Mouse (Mus musculus): ENCODE results near the gene Rhox3e. TPM values are rescaled to one million over a fixed set of nuclear protein-coding genes. Genes with fewer than 3 reads are reported as not detected.

The Rhox3e gene
- total RNA-seq (2023), result not detected in 4 replicates

DNA sequence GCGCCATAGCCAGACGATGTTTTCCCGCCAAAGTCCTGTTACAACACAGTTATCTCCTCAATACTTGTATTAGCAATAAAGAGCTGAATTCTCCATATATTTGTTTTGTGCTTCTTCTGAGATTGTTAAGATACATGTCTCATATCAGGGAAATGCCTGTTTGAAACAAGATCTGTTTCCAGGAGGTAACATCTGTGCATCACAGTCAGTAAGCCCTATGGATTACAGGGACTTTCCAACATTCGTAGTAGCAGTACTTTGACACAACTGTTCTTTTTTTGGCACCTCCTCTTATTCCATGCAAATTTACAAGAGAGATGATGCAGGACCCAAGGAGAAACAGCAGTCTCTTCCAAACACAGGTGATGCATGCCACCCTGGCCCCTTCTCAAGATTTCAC, at the start of gene Rhox3e:
Rhox3e (plus strand) TSS at position 301 of the 400 bp plus-strand sequence.

DNA sequence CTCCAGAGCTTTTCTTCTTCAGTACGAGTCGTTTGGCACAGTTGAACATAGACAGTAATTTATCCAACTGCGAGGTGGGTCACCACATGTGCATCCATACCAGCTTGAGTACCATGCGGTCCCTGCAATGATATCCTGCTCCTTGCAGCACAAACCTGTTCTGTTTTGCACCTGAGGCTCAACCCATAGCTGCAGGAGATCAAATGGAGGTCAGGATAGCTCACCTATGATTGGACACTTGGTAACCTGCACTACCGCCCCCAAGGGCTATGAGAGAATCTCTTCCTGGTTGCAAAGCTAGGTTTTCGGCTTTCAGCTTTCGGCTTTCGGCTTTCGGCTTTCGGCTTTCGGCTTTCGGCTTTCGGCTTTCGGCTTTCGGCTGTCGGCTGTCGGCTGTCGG, 27.8 kb upstream of the Rhox3e start, which contains the start of gene Rhox4d:
Rhox4d (plus strand) TSS at position 301 of the 400 bp plus-strand sequence.

DNA sequence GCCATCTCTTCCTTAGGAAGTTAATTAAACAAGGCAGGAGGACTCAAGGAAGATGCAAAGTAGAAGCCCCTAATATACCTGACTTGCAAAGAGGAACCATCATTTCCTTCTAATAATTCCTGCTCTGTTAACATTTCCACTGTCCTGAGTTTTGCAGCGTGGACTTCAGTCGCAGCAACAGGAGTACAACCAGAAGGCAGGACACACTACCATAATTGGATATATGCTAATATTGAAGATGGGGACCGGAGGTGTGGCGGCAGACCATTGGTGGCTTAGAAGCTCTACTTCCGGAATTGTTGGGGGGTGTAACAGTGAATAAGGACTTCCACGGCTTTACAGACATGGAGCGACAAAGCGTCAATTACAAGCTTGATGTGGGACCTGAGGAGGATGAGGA, 11.7 kb upstream of the Rhox3e start, which contains the start of gene Rhox2e:
Rhox2e (plus strand) TSS at position 301 of the 400 bp plus-strand sequence.

DNA sequence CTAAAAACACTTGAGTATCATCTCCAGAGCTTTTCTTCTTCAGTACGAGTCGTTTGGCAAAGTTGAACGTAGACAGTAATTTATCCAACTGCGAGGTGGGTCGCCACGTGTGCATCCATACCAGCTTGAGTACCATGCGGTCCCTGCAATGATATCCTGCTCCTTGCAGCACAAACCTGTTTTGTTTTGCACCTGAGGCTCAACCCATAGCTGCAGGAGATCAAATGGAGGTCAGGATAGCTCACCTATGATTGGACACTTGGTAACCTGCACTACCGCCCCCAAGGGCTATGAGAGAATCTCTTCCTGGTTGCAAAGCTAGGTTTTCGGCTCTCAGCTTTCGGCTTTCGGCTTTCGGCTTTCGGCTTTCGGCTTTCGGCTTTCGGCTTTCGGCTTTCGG, 15.3 kb downstream of the Rhox3e start, which contains the start of gene Rhox4e:
Rhox4e (plus strand) TSS at position 301 of the 400 bp plus-strand sequence.

DNA sequence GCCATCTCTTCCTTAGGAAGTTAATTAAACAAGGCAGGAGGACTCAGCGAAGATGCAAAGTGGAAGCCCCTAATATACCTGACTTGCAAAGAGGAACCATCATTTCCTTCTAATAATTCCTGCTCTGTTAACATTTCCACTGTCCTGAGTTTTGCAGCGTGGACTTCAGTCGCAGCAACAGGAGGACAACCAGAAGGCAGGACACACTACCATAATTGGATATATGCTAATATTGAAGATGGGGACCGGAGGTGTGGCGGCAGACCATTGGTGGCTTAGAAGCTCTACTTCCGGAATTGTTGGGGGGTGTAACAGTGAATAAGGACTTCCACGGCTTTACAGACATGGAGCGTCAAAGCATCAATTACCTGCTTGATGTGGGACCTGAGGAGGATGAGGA, 29.3 kb downstream of the Rhox3e start, which contains the start of gene Rhox2f:
Rhox2f (plus strand) TSS at position 301 of the 400 bp plus-strand sequence.

DNA sequence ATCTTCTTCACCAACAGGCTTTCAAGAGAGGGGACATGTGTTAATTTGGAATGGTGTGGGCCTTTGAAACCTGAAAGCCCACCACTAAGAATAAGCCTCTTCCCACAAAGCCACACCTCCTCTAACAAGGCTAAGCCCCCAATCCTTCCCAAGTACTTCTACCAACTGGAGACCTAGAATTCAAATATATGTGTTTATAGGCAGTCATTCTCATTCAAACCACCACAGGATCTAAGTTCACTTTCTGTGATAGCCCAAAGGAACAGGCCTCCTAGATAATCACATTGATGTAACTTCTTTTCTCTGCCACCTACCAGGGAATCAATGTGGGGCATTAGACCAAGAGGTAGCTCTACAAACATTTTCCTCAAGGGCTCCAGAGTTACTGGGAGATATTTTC, 38.9 kb downstream of the Rhox3e start, which contains the start of gene Rhox3f:
Rhox3f (plus strand) TSS at position 301 of the 400 bp plus-strand sequence.

Other genes starting within 250 kb of the Rhox3e start
- not detected in 4 replicates for gene Rhox3a2, start 162.0 kb upstream of the Rhox3e start, total RNA-seq (2023)
- gene Rhox4a2, start 151.2 kb upstream of the Rhox3e start, total RNA-seq (2023), result not detected in 4 replicates
- not detected in 4 replicates for gene Rhox2b, start 130.0 kb upstream of the Rhox3e start, total RNA-seq (2023)
- not detected in 4 replicates for gene Rhox4b, start 109.5 kb upstream of the Rhox3e start, total RNA-seq (2023)
- not detected in 4 replicates for gene Rhox2c, start 88.3 kb upstream of the Rhox3e start, total RNA-seq (2023)
- gene Rhox3c, start 83.4 kb upstream of the Rhox3e start, total RNA-seq (2023), result not detected in 4 replicates
- not detected in 4 replicates for gene Rhox4c, start 61.7 kb upstream of the Rhox3e start, total RNA-seq (2023)
- not detected in 4 replicates for gene Rhox2d, start 48.6 kb upstream of the Rhox3e start, total RNA-seq (2023)
- not detected in 4 replicates for gene Rhox4d, start 27.7 kb upstream of the Rhox3e start, total RNA-seq (2023)
- gene Rhox2e, start 11.6 kb upstream of the Rhox3e start, total RNA-seq (2023), result not detected in 4 replicates
- not detected in 4 replicates for gene Rhox4e, start 15.4 kb downstream of the Rhox3e start, total RNA-seq (2023)
- gene Rhox2f, start 29.4 kb downstream of the Rhox3e start, total RNA-seq (2023), result not detected in 4 replicates
- not detected in 4 replicates for gene Rhox3f, start 39.0 kb downstream of the Rhox3e start, total RNA-seq (2023)
- gene Rhox4f, start 65.7 kb downstream of the Rhox3e start, total RNA-seq (2023), result not detected in 4 replicates
- not detected in 4 replicates for gene Rhox3g, start 86.6 kb downstream of the Rhox3e start, total RNA-seq (2023)
- not detected in 4 replicates for gene Rhox2g, start 101.5 kb downstream of the Rhox3e start, total RNA-seq (2023)
- not detected in 4 replicates for gene Rhox4g, start 109.3 kb downstream of the Rhox3e start, total RNA-seq (2023)
- gene Rhox3h, start 126.7 kb downstream of the Rhox3e start, total RNA-seq (2023), result not detected in 4 replicates
- not detected in 4 replicates for gene Rhox2h, start 131.3 kb downstream of the Rhox3e start, total RNA-seq (2023)

Data from B cell, adult 62 days (primary cell).